Mouse (Mus musculus) myocyte (in vitro differentiated cells): ENCODE results near the gene Gm45799. TPM values are rescaled to one million over a fixed set of nuclear protein-coding genes. Genes with fewer than 3 reads are reported as not detected.

Experiments used
- H3K27me3 ChIP-seq: one replicate; pipeline ENCODE4 v1.6.1; 2011; ENCODE audit not compliant: control insufficient read depth, insufficient read depth, insufficient read length
- H3K36me3 ChIP-seq: one replicate; pipeline ENCODE4 v1.6.1; 2011; ENCODE audit not compliant: control insufficient read depth, insufficient read depth
- H3K4me2 ChIP-seq: one replicate; pipeline ENCODE4 v1.6.1; 2011; ENCODE audit warnings: low read depth, control low read depth
- H3K4me3 ChIP-seq: one replicate; pipeline ENCODE4 v1.5.1; 2011; ENCODE audit warnings: mild to moderate bottlenecking, control low read depth, moderate library complexity
- H3K79me2 ChIP-seq: one replicate; pipeline ENCODE4 v1.6.1; 2011; ENCODE audit not compliant: control insufficient read depth, insufficient read depth
- H3ac ChIP-seq: one replicate; pipeline ENCODE4 v1.6.1; 2011; ENCODE audit not compliant: control insufficient read depth, insufficient read length
- CEBPB ChIP-seq: IDR thresholded peaks from 2 replicates; pipeline ENCODE4 v1.6.1; 2011; ENCODE audit warnings: mild to moderate bottlenecking, moderate library complexity; ENCODE audit not compliant: poor library complexity, insufficient read depth, severe bottlenecking
- E2F4 ChIP-seq: IDR thresholded peaks from one replicate; pipeline ENCODE4 v1.6.1; 2011; ENCODE audit warnings: mild to moderate bottlenecking, control low read depth, moderate library complexity; ENCODE audit not compliant: insufficient read depth
- MAX ChIP-seq: IDR thresholded peaks from one replicate; pipeline ENCODE4 v1.6.1; 2011; ENCODE audit warnings: low read depth, mild to moderate bottlenecking, control low read depth
- MYOD1 ChIP-seq, 3 experiments: IDR thresholded peaks; one replicate each; pipeline ENCODE4 v1.6.1; 2011; ENCODE audit warnings: control low read depth in 2 of 3, low read depth in 2 of 3, mild to moderate bottlenecking in 2 of 3, moderate library complexity in 1 of 3; ENCODE audit not compliant: insufficient read length in 2 of 3, control insufficient read depth in 1 of 3
- MYOG ChIP-seq, 3 experiments: IDR thresholded peaks; one replicate each; pipeline ENCODE4 v1.6.1; 2011; ENCODE audit warnings: control low read depth in 2 of 3, low read depth in 2 of 3, mild to moderate bottlenecking in 2 of 3; ENCODE audit not compliant: insufficient read length in 2 of 3, control insufficient read depth in 1 of 3, insufficient read depth in 1 of 3
- POLR2A ChIP-seq: IDR thresholded peaks from one replicate; pipeline ENCODE4 v1.6.1; 2011; ENCODE audit warnings: low read depth, mild to moderate bottlenecking, control low read depth, moderate library complexity; ENCODE audit not compliant: insufficient read length
- POLR2AphosphoS2 ChIP-seq: IDR thresholded peaks from one replicate; pipeline ENCODE4 v1.6.1; 2011; ENCODE audit warnings: low read depth, control low read depth; ENCODE audit not compliant: insufficient read length
- REST ChIP-seq: IDR thresholded peaks from one replicate; pipeline ENCODE4 v1.6.1; 2011; ENCODE audit warnings: mild to moderate bottlenecking, control low read depth, moderate library complexity; ENCODE audit not compliant: insufficient read depth, insufficient read length
- SRF ChIP-seq: IDR thresholded peaks from one replicate; pipeline ENCODE4 v1.6.1; 2011; ENCODE audit warnings: low read depth; ENCODE audit not compliant: control insufficient read depth, insufficient read length
- TCF12 ChIP-seq: IDR thresholded peaks from one replicate; pipeline ENCODE4 v1.6.1; 2011; ENCODE audit warnings: mild to moderate bottlenecking, control low read depth; ENCODE audit not compliant: poor library complexity, insufficient read depth, severe bottlenecking
- TCF3 ChIP-seq: IDR thresholded peaks from one replicate; pipeline ENCODE4 v1.6.1; 2011; ENCODE audit warnings: low read depth, control low read depth; ENCODE audit not compliant: insufficient read length
- USF1 ChIP-seq: IDR thresholded peaks from one replicate; pipeline ENCODE4 v1.6.1; 2011; ENCODE audit warnings: low read depth, mild to moderate bottlenecking, control low read depth, moderate library complexity
- polyA plus RNA-seq: library from polyadenylated mRNA; unstranded; fragments of >200 nt; fragmentation: generic; extraction: Trizol; gene quantifications from one replicate; pipeline ENCODE4 v1.2.1, GENCODE M21; 2012; ENCODE audit warnings: missing spikeins

The Gm45799 gene
- polyA plus RNA-seq, 1 experiment, result 56.6 TPM

GRCm38 (mm10) chr7:105685541-105686197, 45.3 kb downstream of the Gm45799 start:
- no peak for TF ChIP-seq CEBPB
- no peak for TF ChIP-seq MYOG (IDR thresholded peaks at IDR 0.05; ENCODE audit: control insufficient read depth in 1 of 3, insufficient read depth in 1 of 3, insufficient read length in 2 of 3, low read depth in 2 of 3)
- no peak for TF ChIP-seq SRF
- no peak for TF ChIP-seq MYOD1 (IDR thresholded peaks at IDR 0.05; ENCODE audit: control insufficient read depth in 1 of 3, insufficient read length in 2 of 3, low read depth in 2 of 3)
- no peak for TF ChIP-seq MAX
- TF ChIP-seq REST, result no peak
- TF ChIP-seq USF1, result no peak
- H3ac ChIP-seq, result no peak overlapping the region
- H3K79me2 ChIP-seq, result no peaks in the 10 kb centered on the region
- H3K4me3 ChIP-seq, result no peak overlapping the region
- H3K27me3 ChIP-seq, result no peaks in the 10 kb centered on the region
- no peak overlapping the region for H3K4me2 ChIP-seq
- H3K36me3 ChIP-seq, result no peaks in the 10 kb centered on the region

- TF ChIP-seq REST (no peak), POLR2AphosphoS2 (no peak), MYOG (IDR thresholded peaks at IDR 0.05; ENCODE audit: control insufficient read depth in 1 of 3, insufficient read depth in 1 of 3, insufficient read length in 2 of 3, low read depth in 2 of 3) (no peak), MYOD1 (IDR thresholded peaks at IDR 0.05; ENCODE audit: control insufficient read depth in 1 of 3, insufficient read length in 2 of 3, low read depth in 2 of 3) (no peak), SRF (no peak), MAX (no peak), POLR2A (no peak), CEBPB (no peak), TCF12 (no peak), E2F4 (no peak), TCF3 (no peak), USF1 (no peak)
- Histone ChIP-seq H3ac (no peak overlapping the region), H3K27me3 (peaks cover 5% of the 10 kb centered on the region), H3K4me3 (no peak overlapping the region), H3K36me3 (no peaks in the 10 kb centered on the region), H3K4me2 (no peak overlapping the region), H3K79me2 (no peaks in the 10 kb centered on the region)
Observed at GRCm38 (mm10) chr7:105690875-105691274, 50.5 kb downstream of the Gm45799 start.

DNA sequence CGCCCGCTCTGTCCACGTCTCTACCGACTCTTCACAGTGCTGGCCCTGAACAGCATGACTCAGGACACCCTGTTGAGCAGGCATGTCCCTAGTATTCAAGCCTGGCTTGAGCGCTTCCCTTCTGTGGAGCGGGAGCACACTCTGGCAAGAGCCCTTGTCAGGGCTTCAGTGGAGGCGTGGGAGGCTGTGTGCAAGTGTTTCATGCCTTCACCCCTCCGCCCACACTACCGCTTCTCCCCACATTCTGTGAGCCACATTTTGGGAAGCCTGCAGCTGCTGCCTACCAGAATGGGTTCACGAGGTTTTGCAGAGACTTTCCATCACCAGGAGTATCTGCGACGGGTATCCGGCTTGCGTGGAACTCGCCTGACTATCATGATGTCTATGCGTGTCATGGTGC, 62.8 kb downstream of the Gm45799 start:
- Histone ChIP-seq H3K4me3 (no peak overlapping the region), H3K79me2 (no peaks in the 10 kb centered on the region), H3K27me3 (peaks cover 9% of the 10 kb centered on the region), H3K4me2 (no peak overlapping the region), H3ac (no peak overlapping the region), H3K36me3 (no peaks in the 10 kb centered on the region)
- no peak for TF ChIP-seq POLR2AphosphoS2
- TF ChIP-seq REST, result no peak
- no peak for TF ChIP-seq CEBPB
- no peak for TF ChIP-seq MYOD1 (IDR thresholded peaks at IDR 0.05; ENCODE audit: control insufficient read depth in 1 of 3, insufficient read length in 2 of 3, low read depth in 2 of 3)
- no peak for TF ChIP-seq MAX
- TF ChIP-seq E2F4, result no peak
- TF ChIP-seq MYOG (IDR thresholded peaks at IDR 0.05; ENCODE audit: control insufficient read depth in 1 of 3, insufficient read depth in 1 of 3, insufficient read length in 2 of 3, low read depth in 2 of 3), result no peak
- TF ChIP-seq POLR2A, result no peak
- no peak for TF ChIP-seq SRF
- TF ChIP-seq TCF3, result no peak
- no peak for TF ChIP-seq TCF12
- no peak for TF ChIP-seq USF1

DNA sequence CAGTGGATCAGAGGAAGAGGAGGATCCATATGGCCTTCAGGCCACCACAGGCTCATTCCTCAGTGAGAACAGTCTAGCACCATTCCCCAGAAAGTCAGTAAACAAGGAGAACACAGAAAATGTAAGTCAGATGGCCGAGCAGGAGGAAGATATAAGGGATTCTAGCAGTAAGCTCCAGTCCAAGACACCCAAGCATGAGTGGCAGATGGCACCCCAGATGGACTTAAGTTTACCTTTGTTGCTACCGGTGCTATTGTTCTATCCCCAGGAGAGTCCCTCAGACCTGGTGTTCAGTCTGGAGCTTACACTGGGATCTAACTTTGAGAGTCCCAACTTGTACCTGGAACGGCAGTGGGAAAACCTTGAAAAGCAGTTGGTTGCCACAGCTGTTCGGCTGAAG, 63.5 kb downstream of the Gm45799 start:
- Histone ChIP-seq H3ac (no peak overlapping the region), H3K36me3 (no peaks in the 10 kb centered on the region), H3K79me2 (no peaks in the 10 kb centered on the region), H3K4me2 (no peak overlapping the region), H3K27me3 (peaks cover 9% of the 10 kb centered on the region), H3K4me3 (no peak overlapping the region)
- TF ChIP-seq CEBPB, result no peak
- no peak for TF ChIP-seq MAX
- no peak for TF ChIP-seq POLR2AphosphoS2

DNA sequence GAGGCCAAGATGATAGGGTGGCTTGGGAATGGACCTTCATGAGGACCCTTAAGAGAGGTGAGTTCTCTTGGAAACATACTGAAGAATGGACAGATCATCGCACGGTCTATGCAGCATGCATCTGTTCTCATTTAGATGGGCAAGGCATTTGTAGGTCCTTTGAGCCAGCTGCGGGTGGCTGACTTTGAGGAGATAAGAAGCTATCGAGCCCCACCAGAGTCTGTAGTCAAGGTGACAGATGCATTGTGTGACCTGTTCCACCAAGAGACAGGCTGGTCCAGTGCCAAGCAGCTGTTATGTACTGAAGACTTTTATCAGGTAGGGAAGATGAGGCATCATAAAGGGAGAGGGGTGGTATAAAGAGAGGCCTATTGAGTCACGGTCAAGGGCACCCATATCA, 68.4 kb downstream of the Gm45799 start:
- no peak overlapping the region for H3K4me2 ChIP-seq
- peaks cover 4% of the 10 kb centered on the region for H3K27me3 ChIP-seq
- no peak overlapping the region for H3K4me3 ChIP-seq
- no peaks in the 10 kb centered on the region for H3K36me3 ChIP-seq
- no peak overlapping the region for H3ac ChIP-seq
- TF ChIP-seq TCF12 (no peak), SRF (no peak), MAX (no peak), TCF3 (no peak), MYOG (IDR thresholded peaks at IDR 0.05; ENCODE audit: control insufficient read depth in 1 of 3, insufficient read depth in 1 of 3, insufficient read length in 2 of 3, low read depth in 2 of 3) (no peak), MYOD1 (IDR thresholded peaks at IDR 0.05; ENCODE audit: control insufficient read depth in 1 of 3, insufficient read length in 2 of 3, low read depth in 2 of 3) (no peak), POLR2AphosphoS2 (no peak), POLR2A (no peak), USF1 (no peak), E2F4 (no peak), REST (no peak), CEBPB (no peak)
- no peaks in the 10 kb centered on the region for H3K79me2 ChIP-seq
